Mouse (Mus musculus) MEL (cell line): Measurements from ENCODE around the gene Runx1. TPM values are rescaled to one million over a fixed set of nuclear protein-coding genes. Genes with fewer than 3 reads are reported as not detected.

Experiments used
- DNase-seq: peaks from one replicate; pipeline ENCODE4 v3.0.0; 2011; ENCODE audit warnings: low read depth, low spot score
- H3K27ac ChIP-seq: 2 replicates; pipeline ENCODE4 v1.5.1; 2012; ENCODE audit warnings: low read depth, mild to moderate bottlenecking, control low read depth, low read length, moderate library complexity; ENCODE audit not compliant: control insufficient read depth
- H3K27me3 ChIP-seq, 2 experiments: fragments of 150-350 bp in 1 of 2; sonication (generic) in 1 of 2; 2 replicates each; pipeline ENCODE4 v1.6.1; 2012; ENCODE audit warnings: low read length in 2 of 2, mild to moderate bottlenecking in 2 of 2, improper control_type of control experiment in 1 of 2, moderate library complexity in 1 of 2; ENCODE audit not compliant: insufficient read depth in 2 of 2, control insufficient read depth in 1 of 2
- H3K36me3 ChIP-seq, 2 experiments: 2 replicates each; pipeline ENCODE4 v1.6.1; 2012 to 2014; ENCODE audit warnings: low read length in 2 of 2, improper control_type of control experiment in 1 of 2, inconsistent platforms in 1 of 2, mild to moderate bottlenecking in 1 of 2; ENCODE audit not compliant: insufficient read depth in 2 of 2, control insufficient read depth in 1 of 2
- H3K4me1 ChIP-seq, 2 experiments: fragments of 150-350 bp in 1 of 2; sonication (generic) in 1 of 2; 2 replicates each; pipeline ENCODE4 v1.6.1; 2012; ENCODE audit warnings: low read length in 2 of 2, improper control_type of control experiment in 1 of 2, mild to moderate bottlenecking in 1 of 2; ENCODE audit not compliant: insufficient read depth in 2 of 2, control insufficient read depth in 1 of 2
- H3K4me3 ChIP-seq, 2 experiments: fragments of 150-350 bp in 1 of 2; sonication (generic) in 1 of 2; 2 replicates each; pipeline ENCODE4 v1.5.1; 2012; ENCODE audit warnings: low read depth in 2 of 2, low read length in 2 of 2, mild to moderate bottlenecking in 2 of 2, moderate library complexity in 2 of 2, control low read depth in 1 of 2, improper control_type of control experiment in 1 of 2; ENCODE audit not compliant: control insufficient read depth in 1 of 2, insufficient read depth in 1 of 2
- H3K79me2 ChIP-seq: 2 replicates; pipeline ENCODE4 v1.6.1; 2012; ENCODE audit warnings: mild to moderate bottlenecking, low read length, moderate library complexity; ENCODE audit not compliant: control insufficient read depth, poor library complexity, insufficient read depth
- H3K9ac ChIP-seq: 2 replicates; pipeline ENCODE4 v1.6.1; 2012; ENCODE audit warnings: low read depth, mild to moderate bottlenecking, control low read depth, low read length, moderate library complexity; ENCODE audit not compliant: control insufficient read depth, poor library complexity, severe bottlenecking
- H3K9me3 ChIP-seq: fragments of 150-350 bp; sonication (generic); replicated peaks from 2 replicates; pipeline ENCODE4 v1.6.1; 2012; ENCODE audit warnings: mild to moderate bottlenecking, low read length, improper control_type of control experiment, moderate library complexity; ENCODE audit not compliant: insufficient read depth
- BHLHE40 ChIP-seq: IDR thresholded peaks from 2 replicates; pipeline ENCODE4 v1.6.1; 2012; ENCODE audit warnings: low read depth, mild to moderate bottlenecking, inconsistent platforms, low read length, improper control_type of control experiment, borderline replicate concordance
- CHD2 ChIP-seq: IDR thresholded peaks from 2 replicates; pipeline ENCODE4 v1.6.1; 2011; ENCODE audit warnings: low read length, improper control_type of control experiment
- CTCF ChIP-seq, 3 experiments: IDR thresholded peaks in 2 of 3; conservative IDR thresholded peaks in 1 of 3; 2 replicates each; pipeline ENCODE4 v1.5.1; 2011 to 2012; ENCODE audit warnings: low read length in 3 of 3, low read depth in 2 of 3, mild to moderate bottlenecking in 2 of 3, improper control_type of control experiment in 1 of 3, inconsistent platforms in 1 of 3, mixed read lengths in 1 of 3, moderate library complexity in 1 of 3; ENCODE audit not compliant: control insufficient read depth in 1 of 3, insufficient read depth in 1 of 3, poor library complexity in 1 of 3, severe bottlenecking in 1 of 3
- ELF1 ChIP-seq: IDR thresholded peaks from 2 replicates; pipeline ENCODE4 v1.6.1; 2014; ENCODE audit warnings: low read depth, mild to moderate bottlenecking, inconsistent platforms, low read length, improper control_type of control experiment, moderate library complexity
- EP300 ChIP-seq, 2 experiments: IDR thresholded peaks; 2 replicates each; pipeline ENCODE4 v1.6.1; 2011; ENCODE audit warnings: improper control_type of control experiment in 2 of 2, low read length in 2 of 2, low read depth in 1 of 2, mild to moderate bottlenecking in 1 of 2
- ETS1 ChIP-seq: IDR thresholded peaks from 2 replicates; pipeline ENCODE4 v1.6.1; 2012; ENCODE audit warnings: low read depth, mild to moderate bottlenecking, inconsistent platforms, low read length, improper control_type of control experiment, moderate library complexity
- MAFK ChIP-seq: IDR thresholded peaks from 2 replicates; pipeline ENCODE4 v1.6.1; 2011; ENCODE audit warnings: low read depth, mild to moderate bottlenecking, low read length, improper control_type of control experiment, borderline replicate concordance
- MAX ChIP-seq: IDR thresholded peaks from 2 replicates; pipeline ENCODE4 v1.6.1; 2011; ENCODE audit warnings: low read length, improper control_type of control experiment
- MYB ChIP-seq: IDR thresholded peaks from 2 replicates; pipeline ENCODE4 v1.6.1; 2011; ENCODE audit warnings: mild to moderate bottlenecking, low read depth, low read length, improper control_type of control experiment
- MYC ChIP-seq: IDR thresholded peaks from 2 replicates; pipeline ENCODE4 v1.6.1; 2011; ENCODE audit warnings: low read depth, mild to moderate bottlenecking, low read length, improper control_type of control experiment, moderate library complexity
- RAD21 ChIP-seq: IDR thresholded peaks from 2 replicates; pipeline ENCODE4 v1.6.1; 2011; ENCODE audit warnings: mild to moderate bottlenecking, low read depth, low read length, improper control_type of control experiment
- RCOR1 ChIP-seq: IDR thresholded peaks from 2 replicates; pipeline ENCODE4 v1.6.1; 2012; ENCODE audit warnings: low read depth, mild to moderate bottlenecking, inconsistent platforms, low read length, improper control_type of control experiment
- TCF12 ChIP-seq: IDR thresholded peaks from 2 replicates; pipeline ENCODE4 v1.6.1; 2014; ENCODE audit warnings: low read depth, mild to moderate bottlenecking, inconsistent platforms, low read length, improper control_type of control experiment, moderate library complexity
- USF1 ChIP-seq: IDR thresholded peaks from 2 replicates; pipeline ENCODE4 v1.6.1; 2014; ENCODE audit warnings: low read depth, mild to moderate bottlenecking, inconsistent platforms, low read length, improper control_type of control experiment, moderate library complexity
- ZKSCAN1 ChIP-seq: IDR thresholded peaks from 2 replicates; pipeline ENCODE4 v1.6.1; 2012; ENCODE audit warnings: low read depth, mild to moderate bottlenecking, inconsistent platforms, low read length, improper control_type of control experiment, moderate library complexity
- polyA plus RNA-seq, 2 experiments: library from polyadenylated mRNA; stranded (reverse) in 1 of 2; unstranded in 1 of 2; fragments of >175 nt in 1 of 2; fragments of >200 nt in 1 of 2; gene quantifications; 2 replicates each; pipeline versions ENCODE4 v1.2.1 to v1.2.4; 2012; ENCODE audit warnings: low replicate concordance in 2 of 2, low read depth in 1 of 2; ENCODE audit not compliant: insufficient read length in 2 of 2, insufficient read depth in 1 of 2, missing spikeins in 1 of 2
- total RNA-seq: library from RNA; depleted of rRNA; stranded (reverse); fragments of 300-350 nt; gene quantifications from 2 replicates; pipeline ENCODE4 v1.2.3, GENCODE M21; 2012

The Runx1 gene
- total and polyA plus RNA-seq, 3 experiments = 14.3 to 23.5 TPM; not detected in 1

GRCm38 (mm10) chr16:92831341-92831740, 5.4 kb upstream of the Runx1 start:
- H3K4me1 ChIP-seq = peaks cover 0 to 6% of the 10 kb centered on the region in 2 experiments; a peak in 3 of 4 replicates
- TF ChIP-seq MYC = no peak
- TF ChIP-seq ETS1 = no peak
- TF ChIP-seq CTCF (IDR thresholded peaks at IDR 0.05 in 2 of 3, conservative IDR thresholded peaks at IDR 0.05 in 1 of 3; ENCODE audit: control insufficient read depth in 1 of 3, insufficient read depth in 1 of 3, low read depth in 2 of 3, low read length in 3 of 3, poor library complexity in 1 of 3, severe bottlenecking in 1 of 3) = no peak
- TF ChIP-seq ELF1 = no peak
- TF ChIP-seq RAD21 = no peak
- TF ChIP-seq RCOR1 = no peak
- no peak for TF ChIP-seq MAFK
- no peak for TF ChIP-seq MYB
- no peak for TF ChIP-seq TCF12
- TF ChIP-seq ZKSCAN1 = no peak
- no peak for TF ChIP-seq USF1

DNA sequence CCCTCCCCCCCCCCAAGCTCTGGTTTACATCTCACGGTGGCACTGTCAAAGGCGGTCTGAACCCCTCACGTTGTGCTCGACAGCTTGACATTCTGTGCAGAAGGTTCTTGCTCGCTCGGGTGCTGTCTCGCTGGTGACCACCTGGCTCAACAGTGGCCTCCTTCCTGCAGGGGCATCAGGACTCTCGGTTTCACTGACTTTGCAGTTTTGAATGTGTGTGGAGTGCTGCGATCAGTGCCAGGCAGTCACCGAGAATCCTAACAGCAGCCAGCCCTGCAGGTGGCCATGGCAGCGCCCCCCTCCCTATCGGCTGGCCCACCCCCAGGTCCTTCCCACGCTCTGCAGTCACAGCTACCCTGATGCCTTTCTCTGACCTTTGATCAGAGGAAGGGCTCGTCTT, 4.5 kb upstream of the Runx1 start:
- peaks cover 4% of the 10 kb centered on the region for H3K79me2 ChIP-seq
- H3K27ac ChIP-seq = no peak overlapping the region
- H3K4me1 ChIP-seq = peaks cover 0 to 9% of the 10 kb centered on the region in 2 experiments; a peak in 3 of 4 replicates
- peaks cover 0 to 7% of the 10 kb centered on the region in 2 experiments; a peak in 2 of 4 replicates for H3K36me3 ChIP-seq
- no peaks in the 10 kb centered on the region for H3K27me3 ChIP-seq
- H3K9ac ChIP-seq = no peak overlapping the region
- no peak for DNase-seq
- TF ChIP-seq TCF12 (no peak), CHD2 (no peak), ZKSCAN1 (no peak), EP300 (IDR thresholded peaks at IDR 0.05; ENCODE audit: low read depth in 1 of 2, low read length in 2 of 2) (no peak), BHLHE40 (no peak), MAFK (no peak)
- H3K9me3 ChIP-seq = no peaks in the 10 kb centered on the region
- H3K4me3 ChIP-seq = no peak overlapping the region

More at GRCm38 (mm10) chr16:92831341-92831740, 5.4 kb upstream of the Runx1 start:
- no peak overlapping the region for H3K9ac ChIP-seq
- peaks cover 0 to 6% of the 10 kb centered on the region in 2 experiments; a peak in 2 of 4 replicates for H3K36me3 ChIP-seq
- DNase-seq = no peak
- H3K79me2 ChIP-seq = no peaks in the 10 kb centered on the region
- H3K27ac ChIP-seq = no peak overlapping the region
- no peaks in the 10 kb centered on the region for H3K9me3 ChIP-seq
- no peaks in the 10 kb centered on the region for H3K27me3 ChIP-seq
- no peak overlapping the region for H3K4me3 ChIP-seq

- Histone ChIP-seq H3K4me3 (no peak overlapping the region), H3K79me2 (peaks cover 25% of the 10 kb centered on the region), H3K9me3 (no peaks in the 10 kb centered on the region), H3K4me1 (peaks cover 0 to 10% of the 10 kb centered on the region in 2 experiments; a peak in 3 of 4 replicates), H3K27ac (no peak overlapping the region), H3K9ac (no peak overlapping the region), H3K36me3 (peaks cover 0 to 8% of the 10 kb centered on the region in 2 experiments; a peak in 2 of 4 replicates), H3K27me3 (no peaks in the 10 kb centered on the region)
- 0 out of 6 replicates have a peak, but pooled peaks of 1 of the 3 experiments have one; percentile 1 for TF ChIP-seq CTCF (IDR thresholded peaks at IDR 0.05 in 2 of 3, conservative IDR thresholded peaks at IDR 0.05 in 1 of 3; ENCODE audit: control insufficient read depth in 1 of 3, insufficient read depth in 1 of 3, low read depth in 2 of 3, low read length in 3 of 3, poor library complexity in 1 of 3, severe bottlenecking in 1 of 3)
- TF ChIP-seq MAX = no peak
- no peak for DNase-seq
Observed at GRCm38 (mm10) chr16:92828308-92828862, 2.4 kb upstream of the Runx1 start.
